Mouse (Mus musculus) midbrain, embryonic 11.5 days (tissue): ENCODE measurements around the gene Foxa1. TPM values are rescaled to one million over a fixed set of nuclear protein-coding genes. Genes with fewer than 3 reads are reported as not detected.

Experiments used
- ATAC-seq: fragments of 200-750 bp; cut with Nextera tagmentation; 2 replicates; pipeline ENCODE4 v1.8.0; 2017; ENCODE audit warnings: moderate TSS enrichment, moderate library complexity; ENCODE audit not compliant: low FRiP score
- DNase-seq: peaks from one replicate; pipeline ENCODE4 v3.0.0; 2015; ENCODE audit warnings: low spot score; ENCODE audit errors: missing footprints
- H3K27ac ChIP-seq: fragments of 300-500 bp; sonication (generic); 2 replicates; pipeline ENCODE4 v1.5.1; 2014; ENCODE audit warnings: low read depth, low read length
- H3K27me3 ChIP-seq: fragments of 300-500 bp; sonication (generic); 2 replicates; pipeline ENCODE4 v1.6.1; 2014; ENCODE audit warnings: mild to moderate bottlenecking, low read length, moderate library complexity, mixed read lengths; ENCODE audit not compliant: control insufficient read depth, insufficient read depth
- H3K36me3 ChIP-seq: fragments of 300-500 bp; sonication (generic); 2 replicates; pipeline ENCODE4 v1.6.1; 2014; ENCODE audit warnings: mild to moderate bottlenecking, low read length, moderate library complexity, mixed read lengths; ENCODE audit not compliant: control insufficient read depth, insufficient read depth
- H3K4me1 ChIP-seq: fragments of 300-500 bp; sonication (generic); 2 replicates; pipeline ENCODE4 v1.6.1; 2014; ENCODE audit warnings: low read length; ENCODE audit not compliant: control insufficient read depth, insufficient read depth
- H3K4me2 ChIP-seq: fragments of 300-500 bp; sonication (generic); 2 replicates; pipeline ENCODE4 v1.6.1; 2014; ENCODE audit warnings: mild to moderate bottlenecking, moderate library complexity
- H3K4me3 ChIP-seq: fragments of 300-500 bp; sonication (generic); 2 replicates; pipeline ENCODE4 v1.5.1; 2014; ENCODE audit warnings: low read depth, low read length
- H3K9ac ChIP-seq: fragments of 300-500 bp; sonication (generic); 2 replicates; pipeline ENCODE4 v1.6.1; 2014; ENCODE audit warnings: low read length
- H3K9me3 ChIP-seq: fragments of 300-500 bp; sonication (generic); 2 replicates; pipeline ENCODE4 v1.6.1; 2016; ENCODE audit warnings: low read length; ENCODE audit not compliant: control insufficient read depth
- WGBS: fragments of 180-500 bp; shearing (Covaris S2); extraction: QIAGEN DNeasy Blood & Tissue Kit; methylation state at CpG from one replicate; pipeline ENCODE4 v1.1.7; 2014; 5-methylcytosine and 5-hydroxymethylcytosine counted together
- polyA plus RNA-seq: library from polyadenylated mRNA; unstranded; fragments of >200 nt; fragmentation: Nextera tagmentation; extraction: Ambion mirVana; gene quantifications from 2 replicates; pipeline ENCODE4 v1.2.1, GENCODE M21; 2014

Gene Foxa1
- polyA plus RNA-seq, 1 experiment from 2014 or later: 10.5 TPM

DNA sequence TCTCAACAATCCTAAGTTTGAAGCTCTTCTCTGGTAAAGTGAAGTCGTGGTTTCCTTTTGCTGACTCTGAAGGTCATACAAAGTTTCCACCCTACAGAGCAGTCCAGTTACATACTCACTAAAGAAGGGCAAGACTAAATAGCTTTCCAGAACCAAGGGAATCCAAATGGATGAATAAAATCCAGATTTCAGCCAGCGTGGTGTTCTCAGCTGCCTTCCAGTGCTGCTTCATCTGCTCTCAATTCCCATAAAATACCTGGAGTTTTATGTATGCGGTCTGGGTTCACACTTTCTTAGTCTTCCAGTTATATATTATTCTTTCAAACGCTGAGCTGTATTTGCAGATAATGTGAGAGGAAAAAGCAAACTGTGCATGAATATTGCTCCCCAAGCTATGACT lies 35.6 kb downstream of the Foxa1 start:
- Histone ChIP-seq H3K4me1 (0 out of 2 replicates have a peak, but pooled peaks cover 4% of the 10 kb centered on the region), H3K9me3 (no peaks in the 10 kb centered on the region), H3K27me3 (no peaks in the 10 kb centered on the region), H3K27ac (no peak overlapping the region), H3K36me3 (no peaks in the 10 kb centered on the region), H3K4me3 (no peak overlapping the region), H3K9ac (no peak overlapping the region), H3K4me2 (no peak overlapping the region)
- WGBS: 86% methylated on average over 4 of the region's 4 CpGs
- DNase-seq (peak; percentile 78), ATAC-seq (no peak)

GRCm38 (mm10) chr12:57509726-57510125 lies 37.0 kb downstream of the Foxa1 start:
- Histone ChIP-seq H3K9ac (no peak overlapping the region), H3K4me1 (0 out of 2 replicates have a peak, but pooled peaks cover 4% of the 10 kb centered on the region), H3K9me3 (no peaks in the 10 kb centered on the region), H3K27me3 (no peaks in the 10 kb centered on the region), H3K4me2 (no peak overlapping the region), H3K4me3 (no peak overlapping the region), H3K27ac (no peak overlapping the region), H3K36me3 (no peaks in the 10 kb centered on the region)
- peak; percentile 82 for DNase-seq
- WGBS: 73% methylated on average over 4 of the region's 4 CpGs
- ATAC-seq: no peak

- no peaks in the 10 kb centered on the region for H3K27me3 ChIP-seq
- H3K9me3 ChIP-seq: no peaks in the 10 kb centered on the region
- no peaks in the 10 kb centered on the region for H3K36me3 ChIP-seq
- H3K4me2 ChIP-seq: no peak overlapping the region
- no peak overlapping the region for H3K4me3 ChIP-seq
- H3K9ac ChIP-seq: no peak overlapping the region
- ATAC-seq: peak; percentile 50; the same call in 1 of the 2 replicates
- 16% methylated on average over 11 of the region's 11 CpGs for WGBS
- 0 out of 2 replicates have a peak, but pooled peaks cover 4% of the 10 kb centered on the region for H3K4me1 ChIP-seq
- H3K27ac ChIP-seq: no peak overlapping the region
- DNase-seq: peak; percentile 90
Measured at GRCm38 (mm10) chr12:57508938-57509337, 37.8 kb downstream of the Foxa1 start.

GRCm38 (mm10) chr12:57505329-57505728 lies 41.4 kb downstream of the Foxa1 start:
- H3K27ac ChIP-seq: no peak overlapping the region
- H3K4me2 ChIP-seq: no peak overlapping the region
- no peak overlapping the region for H3K9ac ChIP-seq
- 77% methylated on average over 7 of the region's 7 CpGs for WGBS
- H3K4me1 ChIP-seq: 0 out of 2 replicates have a peak, but pooled peaks cover 4% of the 10 kb centered on the region
- no peaks in the 10 kb centered on the region for H3K9me3 ChIP-seq
- no peak overlapping the region for H3K4me3 ChIP-seq
- no peaks in the 10 kb centered on the region for H3K36me3 ChIP-seq
- ATAC-seq: no peak
- peak; percentile 44 for DNase-seq
- no peaks in the 10 kb centered on the region for H3K27me3 ChIP-seq

GRCm38 (mm10) chr12:57500246-57500645 lies 46.5 kb downstream of the Foxa1 start:
- H3K4me2 ChIP-seq: no peak overlapping the region
- H3K27ac ChIP-seq: no peak overlapping the region
- H3K9ac ChIP-seq: no peak overlapping the region
- ATAC-seq (no peak), DNase-seq (no peak)
- no peaks in the 10 kb centered on the region for H3K4me1 ChIP-seq
- WGBS: 84% methylated on average over 7 of the region's 7 CpGs
- H3K27me3 ChIP-seq: no peaks in the 10 kb centered on the region
- H3K36me3 ChIP-seq: no peaks in the 10 kb centered on the region
- H3K9me3 ChIP-seq: no peaks in the 10 kb centered on the region
- no peak overlapping the region for H3K4me3 ChIP-seq

DNA sequence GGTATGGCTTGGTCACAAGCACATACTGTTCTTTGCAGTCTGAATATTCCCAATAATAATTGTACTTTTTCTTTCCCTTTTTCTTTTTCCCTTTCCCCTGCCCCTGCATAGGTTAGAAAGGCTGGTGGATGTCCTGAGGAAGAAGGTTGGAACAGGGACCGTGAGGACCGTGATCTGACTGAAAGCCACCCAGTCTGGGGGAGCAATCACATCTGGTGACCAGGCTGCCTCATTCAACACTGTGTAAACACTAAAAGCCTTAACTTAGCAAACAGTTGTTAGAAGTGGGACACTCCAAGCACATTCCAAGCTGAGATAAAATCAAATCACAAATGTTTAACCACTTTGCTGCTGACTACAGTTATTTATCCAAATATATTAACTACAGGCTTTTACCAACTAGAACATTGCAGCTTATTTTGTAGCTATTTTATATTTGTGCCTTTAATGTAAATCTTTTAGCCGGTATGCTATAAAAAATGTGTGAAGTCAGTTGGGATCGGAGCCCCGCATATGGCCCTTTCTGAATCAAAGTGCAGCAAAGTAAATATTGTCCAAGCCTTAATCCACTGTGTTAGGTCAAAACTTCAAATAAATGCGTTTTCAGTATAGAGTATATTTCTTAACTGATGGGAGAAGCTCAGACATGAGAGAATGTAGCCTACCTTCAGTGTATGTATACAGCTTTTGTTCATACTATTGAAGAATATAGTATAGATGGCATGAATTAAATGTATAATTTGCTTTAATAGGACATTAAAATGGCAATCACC lies 50.2 kb downstream of the Foxa1 start:
- Histone ChIP-seq H3K4me1 (no peaks in the 10 kb centered on the region), H3K9me3 (no peaks in the 10 kb centered on the region), H3K27ac (no peak overlapping the region; the same call in 1 of the 2 replicates), H3K4me3 (no peak overlapping the region), H3K27me3 (no peaks in the 10 kb centered on the region), H3K9ac (no peak overlapping the region), H3K36me3 (no peaks in the 10 kb centered on the region), H3K4me2 (no peak overlapping the region)
- WGBS: 72% methylated on average over 6 of the region's 6 CpGs
- DNase-seq: no peak
- peak; percentile 82; the same call in 1 of the 2 replicates for ATAC-seq

Other genes starting within 250 kb of the Foxa1 start
- gene Ttc6, start 17.2 kb upstream of the Foxa1 start, polyA plus RNA-seq: 2.6 and 2.9 TPM in 2 replicates